Mouse (Mus musculus): ENCODE results near the gene R3hdm2. TPM values are rescaled to one million over a fixed set of nuclear protein-coding genes. Genes with fewer than 3 reads are reported as not detected.

The R3hdm2 gene
- 30.6 and 33.3 TPM in 2 replicates for polyA plus RNA-seq (2015; fragmentation: Nextera tagmentation; extraction: Ambion mirVana)

DNA sequence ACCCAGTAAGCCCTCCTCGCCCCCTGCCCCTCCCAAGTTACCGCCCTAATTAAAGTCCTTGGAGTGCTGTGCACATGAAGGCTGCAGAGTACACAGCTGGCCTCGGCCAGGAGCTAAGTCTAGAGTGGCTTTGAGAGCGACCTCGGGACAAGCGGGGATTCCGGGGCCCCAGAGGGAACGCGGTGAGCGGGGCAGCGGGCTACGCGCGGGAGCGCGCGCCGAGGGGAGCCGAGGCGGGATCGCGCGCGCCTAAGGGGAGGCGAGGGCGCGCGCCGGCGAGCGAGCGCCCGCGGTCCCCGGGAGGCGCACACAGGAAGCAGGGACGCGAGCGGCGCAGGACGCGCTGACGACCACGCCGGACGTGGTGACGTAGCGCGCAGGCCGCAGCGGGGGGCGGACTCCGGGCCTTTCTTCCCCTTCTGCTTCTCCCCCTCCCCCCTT, at the start of gene R3hdm2:
R3hdm2 (plus strand) TSS at position 77 of the 441 bp plus-strand sequence.
- peaks cover 33% of the 10 kb centered on the region for H3K4me1 ChIP-seq (replicated peaks)
- under 1% methylated on average over 50 of the region's 53 CpGs for WGBS
- no peaks in the 10 kb centered on the region for H3K36me3 ChIP-seq
- no peaks in the 10 kb centered on the region for H3K9me3 ChIP-seq
- no peaks in the 10 kb centered on the region for H3K27me3 ChIP-seq
- H3K9ac ChIP-seq, result peak within 1 kb of the TSS; percentile 91
- H3K27ac ChIP-seq (replicated peaks), result peak within 1 kb of the TSS; percentile 96
- peak within 1 kb of the TSS; percentile 74 for H3K4me2 ChIP-seq
- ATAC-seq (ENCODE audit: low read depth), result peak; percentile 96
- peak within 1 kb of the TSS; percentile 71 for H3K4me3 ChIP-seq

DNA sequence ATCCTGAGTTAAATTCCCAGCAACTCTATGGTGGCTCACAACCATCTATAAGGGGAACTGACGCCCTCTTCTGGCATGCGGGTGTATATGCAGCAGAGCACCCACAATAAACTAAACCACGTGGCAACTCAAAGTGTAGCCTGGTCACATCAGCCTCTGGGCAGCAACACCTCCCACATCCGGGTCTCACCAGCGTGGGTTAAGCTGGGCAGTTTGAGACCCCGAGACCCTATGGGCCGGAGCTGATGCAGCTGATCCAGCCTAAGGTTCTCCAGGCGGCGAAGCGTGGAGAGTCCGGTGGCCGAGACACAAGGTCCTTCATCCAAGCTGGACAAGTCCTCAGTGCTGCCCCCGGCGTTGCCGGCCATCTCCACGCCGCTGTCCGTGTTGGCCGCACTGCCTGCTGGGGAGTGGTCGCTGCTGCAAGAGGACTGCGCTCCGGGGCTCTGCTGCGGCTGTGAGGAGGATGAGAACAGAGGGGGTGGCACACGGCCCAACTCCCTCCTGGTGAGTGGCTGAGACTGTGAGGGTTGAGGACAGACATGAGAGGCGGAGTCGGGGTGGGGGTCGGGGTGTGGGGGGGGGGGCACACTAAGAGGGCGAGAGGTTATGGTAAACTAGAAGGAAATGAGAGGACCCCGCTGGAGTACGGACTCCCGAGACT, 47.8 kb upstream of the R3hdm2 start:
- Histone ChIP-seq H3K27me3 (peaks cover 33% of the 10 kb centered on the region), H3K4me3 (no peak overlapping the region), H3K9me3 (no peaks in the 10 kb centered on the region), H3K27ac (replicated peaks) (no peak overlapping the region), H3K36me3 (no peaks in the 10 kb centered on the region), H3K9ac (no peak overlapping the region), H3K4me2 (peak overlapping the region; percentile 26; the same call in 1 of the 2 replicates), H3K4me1 (replicated peaks) (no peaks in the 10 kb centered on the region)
- WGBS, result 40% methylated on average over 31 of the region's 31 CpGs
- ATAC-seq (ENCODE audit: low read depth), result no peak

DNA sequence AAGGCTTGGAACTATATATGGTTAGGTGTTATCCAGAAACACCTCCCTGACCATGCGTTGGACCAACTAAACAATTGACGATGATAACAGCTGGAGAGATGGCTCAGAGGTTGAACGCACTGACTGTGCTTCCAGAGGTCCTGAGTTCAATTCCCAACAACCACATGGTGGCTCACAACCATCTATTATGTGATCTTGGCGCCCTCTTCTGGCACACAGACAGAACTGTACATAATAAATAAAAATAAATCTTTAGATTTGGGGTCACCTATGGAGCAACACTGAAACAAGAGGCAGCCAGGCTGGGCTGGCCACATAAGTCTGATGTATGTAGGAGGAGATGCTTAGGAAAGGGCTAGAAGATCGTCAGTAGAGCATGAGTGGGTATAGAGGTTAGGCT, 47.0 kb upstream of the R3hdm2 start:
- no peak overlapping the region for H3K9ac ChIP-seq
- WGBS, result 66% methylated on average over 5 of the region's 5 CpGs
- H3K4me2 ChIP-seq, result no peak overlapping the region
- H3K4me3 ChIP-seq, result no peak overlapping the region
- H3K27me3 ChIP-seq, result peaks cover 25% of the 10 kb centered on the region
- H3K36me3 ChIP-seq, result no peaks in the 10 kb centered on the region
- ATAC-seq (ENCODE audit: low read depth), result no peak
- H3K4me1 ChIP-seq (replicated peaks), result no peaks in the 10 kb centered on the region
- H3K27ac ChIP-seq (replicated peaks), result no peak overlapping the region
- no peaks in the 10 kb centered on the region for H3K9me3 ChIP-seq

DNA sequence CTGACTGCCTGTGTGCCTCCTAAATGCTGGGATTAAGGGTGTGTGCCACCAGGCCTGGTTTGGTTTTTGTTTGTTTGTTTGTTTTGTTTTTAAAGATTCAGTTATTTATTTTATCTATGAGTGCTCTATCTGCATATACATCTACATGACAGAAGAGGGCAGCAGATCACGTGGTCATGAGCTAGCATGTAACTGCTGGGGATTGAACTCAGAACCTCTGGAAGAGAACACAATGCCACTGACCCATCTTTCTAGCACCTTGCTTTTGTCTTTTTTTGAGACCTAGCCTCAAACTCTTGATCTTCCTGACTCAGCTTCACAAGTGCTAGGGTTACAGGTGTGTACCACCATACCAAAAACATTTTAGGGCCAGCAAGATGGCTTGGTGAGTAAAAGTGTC, 44.9 kb upstream of the R3hdm2 start:
- H3K9me3 ChIP-seq, result no peaks in the 10 kb centered on the region
- ATAC-seq (ENCODE audit: low read depth), result no peak
- no peak overlapping the region for H3K4me3 ChIP-seq
- H3K9ac ChIP-seq, result no peak overlapping the region
- peaks cover 14% of the 10 kb centered on the region for H3K4me1 ChIP-seq (replicated peaks)
- no peak overlapping the region for H3K4me2 ChIP-seq
- WGBS, result 74% methylated on average over 1 of the region's 1 CpGs
- no peak overlapping the region for H3K27ac ChIP-seq (replicated peaks)
- peaks cover 14% of the 10 kb centered on the region for H3K27me3 ChIP-seq
- H3K36me3 ChIP-seq, result no peaks in the 10 kb centered on the region

DNA sequence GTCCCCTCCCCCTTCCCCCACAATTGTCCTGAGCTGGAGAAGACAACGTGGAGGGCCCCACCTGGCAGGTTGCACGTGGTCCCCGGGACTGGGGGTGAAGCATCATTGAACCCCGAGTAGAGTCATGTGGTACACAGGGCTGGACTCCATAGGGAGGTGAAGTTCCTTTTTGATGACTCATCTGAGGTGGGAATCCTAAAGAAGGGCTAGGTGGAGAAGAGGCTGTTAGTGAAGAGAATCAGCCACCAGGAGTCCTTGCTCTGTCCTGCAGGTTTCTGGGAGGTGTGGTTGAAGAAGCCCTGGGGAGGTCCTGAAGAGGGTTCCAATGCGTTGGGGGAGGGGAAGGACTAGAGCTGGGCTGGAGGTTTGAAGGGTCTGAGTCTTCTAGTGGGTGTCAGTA, 43.2 kb upstream of the R3hdm2 start:
- Histone ChIP-seq H3K4me1 (replicated peaks) (peaks cover 31% of the 10 kb centered on the region), H3K9ac (no peak overlapping the region), H3K4me2 (no peak overlapping the region), H3K36me3 (no peaks in the 10 kb centered on the region), H3K4me3 (no peak overlapping the region), H3K27me3 (peaks cover 26% of the 10 kb centered on the region), H3K27ac (replicated peaks) (no peak overlapping the region), H3K9me3 (no peaks in the 10 kb centered on the region)
- ATAC-seq (ENCODE audit: low read depth), result no peak
- WGBS, result 70% methylated on average over 5 of the region's 5 CpGs

DNA sequence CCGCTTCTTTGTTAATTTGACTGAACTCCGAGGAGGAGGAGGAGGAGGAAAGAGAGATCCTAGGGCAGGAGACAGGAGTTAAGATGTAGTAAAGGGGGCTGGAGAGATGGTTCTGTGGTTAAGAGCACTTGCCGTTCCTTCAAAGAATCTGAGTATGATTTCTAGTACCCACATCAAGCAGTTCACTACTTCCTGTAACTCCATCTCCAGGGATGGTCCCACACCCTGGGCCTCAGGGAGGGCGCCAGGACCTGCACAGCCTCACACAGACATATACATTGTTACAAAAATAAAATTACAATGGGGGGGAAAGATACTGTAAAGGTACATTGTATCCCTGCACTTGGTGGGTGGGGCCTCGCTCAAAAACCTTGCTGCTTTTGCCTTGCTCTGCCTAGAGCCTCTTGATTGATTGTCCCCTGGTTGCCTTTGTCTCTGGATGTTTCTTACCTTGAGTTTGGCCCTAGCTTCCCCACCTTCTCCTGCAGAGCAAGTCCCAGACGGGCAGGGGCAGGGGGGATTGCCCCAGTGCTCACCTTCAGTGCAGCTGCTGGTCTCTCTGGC, 42.5 kb upstream of the R3hdm2 start:
- Histone ChIP-seq H3K9ac (no peak overlapping the region), H3K4me2 (no peak overlapping the region), H3K4me3 (no peak overlapping the region), H3K36me3 (no peaks in the 10 kb centered on the region), H3K27ac (replicated peaks) (no peak overlapping the region), H3K4me1 (replicated peaks) (peaks cover 37% of the 10 kb centered on the region), H3K27me3 (peaks cover 32% of the 10 kb centered on the region), H3K9me3 (no peaks in the 10 kb centered on the region)
- no peak for ATAC-seq (ENCODE audit: low read depth)
- 86% methylated on average over 6 of the region's 6 CpGs for WGBS

DNA sequence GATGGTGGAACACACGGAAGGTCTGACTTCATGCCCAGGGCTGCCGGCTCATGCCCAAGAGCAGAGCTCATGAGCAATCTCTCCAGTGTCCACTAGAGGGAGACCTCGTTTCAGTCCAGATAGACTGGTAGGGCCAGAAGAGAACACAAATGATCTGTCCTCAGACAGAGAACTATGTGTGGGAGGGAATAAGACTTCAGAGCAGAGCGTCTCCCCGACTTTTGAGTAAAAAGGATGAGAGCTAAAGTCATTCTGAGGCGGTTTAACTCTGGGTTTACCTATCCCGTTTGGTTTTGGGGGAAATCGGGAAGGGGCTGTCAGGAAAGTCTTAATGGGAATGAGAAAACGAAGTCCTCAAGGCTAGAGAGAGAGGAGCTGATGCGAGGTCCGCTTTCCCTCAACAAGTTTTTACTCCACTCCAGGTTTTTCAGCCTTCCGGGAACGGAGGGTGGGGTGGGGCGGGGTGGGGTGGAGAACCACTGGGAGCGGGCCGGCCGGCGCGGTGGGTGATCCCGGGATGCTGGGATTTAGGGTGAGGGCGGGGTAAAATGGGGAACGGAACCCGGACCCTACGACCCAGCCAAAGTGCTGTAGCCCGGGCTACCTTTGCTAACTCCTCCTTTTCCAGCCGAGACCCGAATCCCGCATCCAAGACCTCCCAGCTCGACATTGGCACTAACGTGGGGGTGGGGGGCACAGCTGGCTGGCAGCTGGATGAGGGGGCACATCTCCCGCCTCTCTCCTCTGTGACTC, 41.0 kb upstream of the R3hdm2 start:
- peak overlapping the region; percentile 59 for H3K9ac ChIP-seq
- peak; percentile 73 for ATAC-seq (ENCODE audit: low read depth)
- peaks cover 37% of the 10 kb centered on the region for H3K27me3 ChIP-seq
- peak overlapping the region; percentile 60 for H3K4me2 ChIP-seq
- peak overlapping the region; percentile 59 for H3K27ac ChIP-seq (replicated peaks)
- H3K4me3 ChIP-seq, result peak overlapping the region; percentile 36
- no peaks in the 10 kb centered on the region for H3K9me3 ChIP-seq
- H3K36me3 ChIP-seq, result no peaks in the 10 kb centered on the region
- H3K4me1 ChIP-seq (replicated peaks), result peaks cover 37% of the 10 kb centered on the region
- under 1% methylated on average over 31 of the region's 31 CpGs for WGBS

DNA sequence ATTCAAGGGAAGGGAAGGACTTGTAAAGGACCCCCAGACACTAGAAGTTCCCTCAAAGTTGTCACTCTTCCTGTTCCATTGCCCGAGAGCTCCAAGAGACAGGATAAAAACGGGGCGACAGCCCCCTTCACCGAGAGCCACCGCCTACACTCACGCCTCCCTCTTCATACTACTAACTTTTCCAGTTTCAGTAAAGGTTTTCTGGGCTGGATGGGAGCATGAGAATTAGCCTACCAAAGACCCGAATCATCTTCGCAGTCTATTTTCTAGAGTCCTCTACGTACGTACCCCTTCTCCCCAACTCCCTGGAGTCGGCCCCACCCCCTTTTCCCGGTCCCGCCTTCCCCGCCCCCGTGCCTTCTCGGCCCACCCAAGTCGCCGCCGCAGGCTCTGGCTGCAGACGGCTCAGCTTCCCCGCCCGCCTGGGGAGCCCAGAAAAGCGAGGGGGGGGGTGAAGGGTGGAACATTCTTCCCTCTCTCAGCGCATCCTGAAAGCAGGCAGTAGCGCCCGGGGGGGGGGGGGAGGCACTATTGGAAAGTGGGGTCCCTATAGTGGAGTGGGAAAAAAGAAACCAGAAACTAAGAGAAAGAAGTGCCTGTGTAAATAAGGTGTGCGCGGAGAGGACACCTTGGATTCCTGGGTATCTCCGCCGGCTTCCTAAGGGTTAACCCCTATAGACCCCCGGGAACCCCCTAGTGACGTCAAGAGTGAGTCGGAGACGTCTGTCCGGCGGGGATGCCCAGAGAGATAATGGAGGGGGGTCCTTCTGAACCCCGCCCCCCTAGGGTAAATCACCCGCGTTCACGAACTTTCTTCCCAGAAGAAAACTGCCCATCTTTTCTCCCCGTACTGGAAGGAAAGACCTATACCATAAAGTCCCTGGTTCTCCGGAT, 40.2 kb upstream of the R3hdm2 start:
- ATAC-seq (ENCODE audit: low read depth), result peak; percentile 40
- H3K36me3 ChIP-seq, result no peaks in the 10 kb centered on the region
- H3K27me3 ChIP-seq, result peaks cover 37% of the 10 kb centered on the region
- H3K4me2 ChIP-seq, result peak overlapping the region; percentile 60
- peak overlapping the region; percentile 36 for H3K4me3 ChIP-seq
- WGBS, result under 1% methylated on average over 42 of the region's 42 CpGs
- H3K9me3 ChIP-seq, result no peaks in the 10 kb centered on the region
- peaks cover 37% of the 10 kb centered on the region for H3K4me1 ChIP-seq (replicated peaks)
- H3K27ac ChIP-seq (replicated peaks), result peak overlapping the region; percentile 59
- H3K9ac ChIP-seq, result peak overlapping the region; percentile 59

DNA sequence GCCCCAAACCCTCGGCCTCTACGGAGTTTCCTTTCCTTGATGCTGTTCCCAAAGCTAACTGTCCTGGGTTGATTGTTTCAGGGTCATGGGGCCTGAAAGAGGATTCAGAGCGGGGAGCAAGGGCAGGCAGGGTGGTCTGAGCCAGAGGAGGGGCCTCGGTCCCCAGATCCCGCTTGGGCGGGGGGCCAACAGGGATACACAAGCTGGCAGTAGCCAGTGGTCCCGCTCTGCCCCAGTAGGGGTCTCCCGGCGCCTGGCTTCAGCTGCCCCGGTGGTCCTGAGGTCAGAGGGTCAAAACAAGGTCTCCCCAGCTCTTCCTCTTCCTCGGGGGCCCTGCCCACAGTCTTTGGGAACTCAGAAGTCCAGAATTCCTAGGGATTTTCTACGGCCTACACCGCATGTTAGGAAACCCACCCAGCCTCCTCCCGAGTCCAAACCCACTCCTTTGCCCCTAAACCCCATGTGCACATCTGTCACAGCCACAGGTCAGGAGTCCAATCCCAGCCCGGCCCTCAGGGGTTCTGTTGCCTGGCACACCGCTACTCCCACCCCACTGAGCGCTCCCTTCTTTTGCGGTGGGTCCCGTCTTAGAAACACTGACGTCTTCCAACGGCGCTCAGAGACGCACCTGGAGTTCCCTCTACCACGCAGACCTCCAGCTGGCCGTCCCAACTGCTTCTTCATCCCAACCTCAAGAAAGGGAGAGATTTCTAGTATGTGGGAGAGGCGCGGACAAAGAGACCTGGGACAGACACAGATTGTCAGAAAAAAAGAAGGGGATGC, 39.4 kb upstream of the R3hdm2 start:
- no peak for ATAC-seq (ENCODE audit: low read depth)
- H3K27ac ChIP-seq (replicated peaks), result peak overlapping the region; percentile 33
- no peaks in the 10 kb centered on the region for H3K36me3 ChIP-seq
- peak overlapping the region; percentile 59 for H3K9ac ChIP-seq
- no peaks in the 10 kb centered on the region for H3K9me3 ChIP-seq
- WGBS, result under 1% methylated on average over 27 of the region's 27 CpGs
- H3K4me3 ChIP-seq, result peak overlapping the region; percentile 36
- H3K4me1 ChIP-seq (replicated peaks), result peaks cover 37% of the 10 kb centered on the region
- peaks cover 37% of the 10 kb centered on the region for H3K27me3 ChIP-seq
- H3K4me2 ChIP-seq, result peak overlapping the region; percentile 60

DNA sequence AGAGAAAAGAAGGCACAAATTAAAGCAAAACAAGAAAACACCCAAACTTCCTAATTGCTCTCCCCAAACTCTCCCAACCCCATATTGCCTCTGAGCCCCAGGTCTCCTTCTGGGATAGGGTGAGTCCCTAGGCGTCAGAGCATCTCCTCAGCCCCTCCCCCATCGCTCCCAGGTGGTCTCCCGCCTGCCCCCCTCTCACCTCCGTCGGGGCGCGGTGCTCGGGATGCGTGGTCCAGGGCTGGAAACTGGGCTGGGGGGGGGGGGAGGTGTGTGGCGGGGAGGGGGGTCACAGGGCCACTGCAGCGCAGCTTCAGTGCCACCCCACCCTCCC, 38.8 kb upstream of the R3hdm2 start:
- Histone ChIP-seq H3K27me3 (peaks cover 37% of the 10 kb centered on the region), H3K4me2 (peak overlapping the region; percentile 60), H3K36me3 (no peaks in the 10 kb centered on the region), H3K4me1 (replicated peaks) (peaks cover 37% of the 10 kb centered on the region), H3K4me3 (peak overlapping the region; percentile 36), H3K9ac (peak overlapping the region; percentile 59), H3K27ac (replicated peaks) (no peak overlapping the region), H3K9me3 (no peaks in the 10 kb centered on the region)
- ATAC-seq (ENCODE audit: low read depth), result no peak
- WGBS, result 0% methylated on average over 11 of the region's 11 CpGs
